Comparison of ENCODE assay signal across 20 mouse cellular contexts in genomic region chr8:11227421-11227820, GRCm38 (mm10).
DNase-seq lines count a peak whose midpoint lies in the region; ATAC-seq and TF ChIP-seq lines count a peak whose summit lies in the region.
"Had no signal": no experiment of that assay in that cellular context is flagged by ENCODE, and none has a peak within 500 bp of the region (broad histone marks: within the 10 kb centered on the region; RNA-seq: fewer than 3 reads in every experiment).

No protein-coding gene starts in this region.

- TF ChIP-seq CTCF in forebrain, postnatal 0 days (IDR thresholded peaks at IDR 0.05; ENCODE audit: low read depth), result no peak

- no peak overlapping the region for H3K27ac ChIP-seq in forebrain, embryonic 11.5 days (ENCODE audit: low read depth, low read length)
- no peak overlapping the region for H3K27ac ChIP-seq in forebrain, postnatal 0 days (ENCODE audit: low read depth, low read length)
- H3K27ac ChIP-seq in midbrain, embryonic 10.5 days (replicated peaks), result no peak overlapping the region
- H3K27ac ChIP-seq: heart, embryonic 10.5 days; limb, embryonic 13.5 days; liver, embryonic 13.5 days; midbrain, embryonic 12.5 days had no signal

- H3K9ac ChIP-seq in forebrain, embryonic 11.5 days (ENCODE audit: low read length), result no peak overlapping the region
- H3K9ac ChIP-seq in forebrain, postnatal 0 days, result no peak overlapping the region
- H3K9ac ChIP-seq: limb, embryonic 13.5 days; liver, embryonic 13.5 days; midbrain, embryonic 12.5 days had no signal

- peak; percentile 56 for DNase-seq in ES-CJ7 (ENCODE audit: low read depth, low spot score)
- DNase-seq in Muller cell, postnatal 12 days (ENCODE audit: inconsistent ontology term), result peak; percentile 40
- peak; percentile 59 for DNase-seq in forebrain, embryonic 11.5 days (ENCODE audit: low spot score)
- DNase-seq in forebrain, postnatal 0 days, result peak; percentile 25
- DNase-seq in midbrain, embryonic 10.5 days (ENCODE audit: low spot score), result no peak
- DNase-seq in kidney, postnatal 10 days, result no peak
- DNase-seq in layer of hippocampus, adult 9-10 months (ENCODE audit: low spot score), result no peak
- DNase-seq: adrenal gland, adult 8-10 months; B cell, adult 2 months; cerebellum, adult 9-10 months; kidney, adult 9 months; kidney, postnatal 36 days; liver, embryonic 13.5 days; lung, adult 2 months; lung, postnatal 14 days had no signal

- no peak overlapping the region for H3K4me3 ChIP-seq in forebrain, embryonic 11.5 days (ENCODE audit: low read depth, low read length)
- no peak overlapping the region for H3K4me3 ChIP-seq in forebrain, postnatal 0 days (ENCODE audit: low read depth, low read length)
- H3K4me3 ChIP-seq in midbrain, embryonic 10.5 days, result no peak overlapping the region
- H3K4me3 ChIP-seq: heart, embryonic 10.5 days; limb, embryonic 13.5 days; liver, embryonic 13.5 days; midbrain, embryonic 12.5 days had no signal

- no peaks in the 10 kb centered on the region for H3K9me3 ChIP-seq in forebrain, embryonic 11.5 days (ENCODE audit: control insufficient read depth, low read length)
- H3K9me3 ChIP-seq in forebrain, postnatal 0 days (ENCODE audit: low read length), result no peaks in the 10 kb centered on the region
- H3K9me3 ChIP-seq in midbrain, embryonic 10.5 days (replicated peaks), result no peaks in the 10 kb centered on the region
- H3K9me3 ChIP-seq: heart, embryonic 10.5 days; limb, embryonic 13.5 days; liver, embryonic 13.5 days; midbrain, embryonic 12.5 days had no signal

- no peaks in the 10 kb centered on the region for H3K36me3 ChIP-seq in forebrain, embryonic 11.5 days (ENCODE audit: control insufficient read depth, insufficient read depth, low read length)
- H3K36me3 ChIP-seq in forebrain, postnatal 0 days (ENCODE audit: insufficient read depth), result peaks cover 15% of the 10 kb centered on the region
- peaks cover 23% of the 10 kb centered on the region for H3K36me3 ChIP-seq in midbrain, embryonic 10.5 days
- H3K36me3 ChIP-seq: liver, embryonic 13.5 days; midbrain, embryonic 12.5 days had no signal

- no peak overlapping the region for H3K4me2 ChIP-seq in forebrain, embryonic 11.5 days (ENCODE audit: low read depth, low read length, severe bottlenecking)
- H3K4me2 ChIP-seq in forebrain, postnatal 0 days (ENCODE audit: low read depth), result no peak overlapping the region
- H3K4me2 ChIP-seq: limb, embryonic 13.5 days; liver, embryonic 13.5 days; midbrain, embryonic 12.5 days had no signal

- no peaks in the 10 kb centered on the region for H3K27me3 ChIP-seq in forebrain, embryonic 11.5 days (ENCODE audit: control insufficient read depth, insufficient read depth, low read length)
- H3K27me3 ChIP-seq in forebrain, postnatal 0 days (ENCODE audit: insufficient read depth, low read length), result no peaks in the 10 kb centered on the region
- H3K27me3 ChIP-seq in midbrain, embryonic 10.5 days (ENCODE audit: low read depth, poor library complexity, severe bottlenecking), result no peaks in the 10 kb centered on the region
- H3K27me3 ChIP-seq: limb, embryonic 13.5 days; liver, embryonic 13.5 days; midbrain, embryonic 12.5 days had no signal

- 0 out of 2 replicates have a peak, but pooled peaks cover 3% of the 10 kb centered on the region for H3K4me1 ChIP-seq in forebrain, embryonic 11.5 days (replicated peaks; ENCODE audit: control insufficient read depth, insufficient read depth, low read length)
- H3K4me1 ChIP-seq in forebrain, postnatal 0 days (ENCODE audit: insufficient read depth), result no peaks in the 10 kb centered on the region
- H3K4me1 ChIP-seq in midbrain, embryonic 10.5 days, result peaks cover 11% of the 10 kb centered on the region
- H3K4me1 ChIP-seq: limb, embryonic 13.5 days; liver, embryonic 13.5 days had no signal

- 41% methylated on average over 7 of the region's 7 CpGs for WGBS in forebrain, embryonic 11.5 days
- WGBS in forebrain, postnatal 0 days, result 20% methylated on average over 7 of the region's 7 CpGs
- 53% methylated on average over 7 of the region's 7 CpGs for WGBS in midbrain, embryonic 10.5 days

- no peak for ATAC-seq in forebrain, embryonic 11.5 days (replicated peaks; ENCODE audit: low FRiP score)
- ATAC-seq in forebrain, postnatal 0 days, result peak; percentile 65
- ATAC-seq: hindbrain, embryonic 16.5 days; intestine, embryonic 16.5 days had no signal

Comparison
In these comparisons a context has a peak if more than half of its experiments do, and no peak if none do; other contexts are left out.
1. DNase-seq: peak in ES-CJ7 (single experiment), Muller cell, postnatal 12 days (single experiment), forebrain, embryonic 11.5 days (single experiment) and forebrain, postnatal 0 days (single experiment); none in midbrain, embryonic 10.5 days (single experiment), kidney, postnatal 10 days (single experiment) and layer of hippocampus, adult 9-10 months (single experiment).